ENCODE assay signal across 15 mouse cellular contexts in the genomic region with DNA sequence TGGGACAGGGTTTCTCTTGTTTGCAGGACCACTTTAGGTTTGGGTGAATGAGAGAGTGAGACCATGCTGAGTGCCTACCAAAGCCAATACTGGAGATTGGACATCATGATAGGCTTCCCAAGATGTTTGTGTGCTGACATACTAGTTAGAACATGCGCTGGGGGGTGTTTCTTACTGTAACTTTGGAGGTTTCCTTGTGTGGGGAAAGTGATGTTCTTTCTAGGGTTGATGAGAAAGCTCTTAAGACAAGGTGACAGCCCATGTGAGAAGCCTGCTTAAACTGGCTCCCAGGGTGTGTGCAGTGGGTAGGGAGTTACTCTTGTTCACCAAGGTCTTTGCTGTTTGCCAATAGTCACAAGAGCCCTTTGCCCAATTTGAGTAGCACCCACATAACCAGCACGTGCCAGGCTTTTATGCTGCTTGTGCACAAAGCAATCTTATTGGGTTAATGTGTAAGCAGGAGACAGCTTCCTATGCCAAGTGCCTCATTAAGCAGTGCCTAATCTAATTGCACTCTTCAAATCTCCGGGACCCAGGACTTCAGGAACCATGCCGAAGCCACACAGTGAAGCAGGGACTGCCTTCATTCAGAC. TPM values are rescaled to one million over a fixed set of nuclear protein-coding genes. Genes with fewer than 3 reads are reported as not detected.
DNase-seq lines count a peak whose midpoint lies in the region; ATAC-seq and TF ChIP-seq lines count a peak whose summit lies in the region.
"Had no signal": no experiment of that assay in that cellular context is flagged by ENCODE, and none has a peak within 500 bp of the region (broad histone marks: within the 10 kb centered on the region; RNA-seq: fewer than 3 reads in every experiment).

No protein-coding gene starts in this region.

- no peak for DNase-seq in heart, postnatal 14 days
- no peak for DNase-seq in lung, adult 2 months
- DNase-seq in kidney, adult 2 months = peak; percentile 87
- no peak for DNase-seq in left cerebral cortex, adult 11 months (ENCODE audit: low spot score)
- DNase-seq: gastrocnemius, postnatal 14 days; liver had no signal

- ATAC-seq in heart, embryonic 11.5 days (replicated peaks; ENCODE audit: insufficient number of reproducible peaks, low FRiP score, low TSS enrichment) = no peak
- peak; percentile 46 for ATAC-seq in lung, embryonic 16.5 days (ENCODE audit: low read depth)
- no peak for ATAC-seq in monocyte, adult 5-6 weeks (replicated peaks; ENCODE audit: insufficient number of reproducible peaks, low FRiP score, low TSS enrichment, poor library complexity, severe bottlenecking)
- ATAC-seq: CD4-positive, CD25-positive, alpha-beta regulatory T cell, adult 4 months had no signal

- no peak overlapping the region for H3ac ChIP-seq in myocyte (ENCODE audit: control insufficient read depth, insufficient read length)

- no peak overlapping the region for H3K4me2 ChIP-seq in heart, embryonic 11.5 days
- H3K4me2 ChIP-seq in lung, embryonic 16.5 days (ENCODE audit: low read depth, low read length) = no peak overlapping the region
- peak overlapping the region; percentile 91 for H3K4me2 ChIP-seq in myocyte (ENCODE audit: low read depth)
- H3K4me2 ChIP-seq: neural tube, embryonic 12.5 days; stomach, embryonic 15.5 days had no signal

- no peaks in the 10 kb centered on the region for H3K9me3 ChIP-seq in heart, embryonic 11.5 days (replicated peaks; ENCODE audit: control insufficient read depth, low read length)
- H3K9me3 ChIP-seq in lung, embryonic 16.5 days (ENCODE audit: control insufficient read depth, low read length) = no peaks in the 10 kb centered on the region
- H3K9me3 ChIP-seq: neural tube, embryonic 12.5 days; stomach, embryonic 15.5 days had no signal

- H3K9ac ChIP-seq in heart, embryonic 11.5 days (ENCODE audit: low read depth, low read length) = no peak overlapping the region
- no peak overlapping the region for H3K9ac ChIP-seq in lung, embryonic 16.5 days (ENCODE audit: low read length)
- H3K9ac ChIP-seq: neural tube, embryonic 12.5 days; stomach, embryonic 15.5 days had no signal

- no peaks in the 10 kb centered on the region for H3K27me3 ChIP-seq in heart, embryonic 11.5 days (ENCODE audit: control insufficient read depth, insufficient read depth, low read length)
- H3K27me3 ChIP-seq in lung, embryonic 16.5 days (ENCODE audit: control insufficient read depth, insufficient read depth, low read depth, low read length) = no peaks in the 10 kb centered on the region
- no peaks in the 10 kb centered on the region for H3K27me3 ChIP-seq in kidney, adult 2 months (replicated peaks; ENCODE audit: control insufficient read depth, insufficient read depth, low read length)
- H3K27me3 ChIP-seq in myocyte (ENCODE audit: control insufficient read depth, insufficient read depth, insufficient read length) = no peaks in the 10 kb centered on the region
- H3K27me3 ChIP-seq: neural tube, embryonic 12.5 days; stomach, embryonic 15.5 days had no signal

- intact Hi-C loops in heart, postnatal 14 days (cut with DNase I) = no loop called here

- peaks cover 41% of the 10 kb centered on the region for H3K36me3 ChIP-seq in heart, embryonic 11.5 days (ENCODE audit: control insufficient read depth, insufficient read depth, low read length)
- peaks cover 44% of the 10 kb centered on the region for H3K36me3 ChIP-seq in lung, embryonic 16.5 days (ENCODE audit: control insufficient read depth, insufficient read depth, low read length)
- no peaks in the 10 kb centered on the region for H3K36me3 ChIP-seq in kidney, adult 2 months (ENCODE audit: control insufficient read depth, insufficient read depth, low read length)
- H3K36me3 ChIP-seq in myocyte (ENCODE audit: control insufficient read depth, insufficient read depth) = peaks cover 68% of the 10 kb centered on the region

- peak overlapping the region; percentile 58; the same call in 1 of the 2 replicates for H3K27ac ChIP-seq in heart, embryonic 11.5 days (ENCODE audit: low read depth, low read length)
- H3K27ac ChIP-seq in lung, embryonic 16.5 days (ENCODE audit: low read length) = no peak overlapping the region
- peak overlapping the region; percentile 51; the same call in 1 of the 2 replicates for H3K27ac ChIP-seq in kidney, adult 2 months (ENCODE audit: insufficient read depth, low read depth, low read length)
- H3K27ac ChIP-seq: neural tube, embryonic 12.5 days; stomach, embryonic 15.5 days had no signal

- no peak for TF ChIP-seq POLR2A in lung, adult 2 months (IDR thresholded peaks at IDR 0.05; ENCODE audit: borderline replicate concordance, extremely low read depth, low read depth, low read length)
- no peak for TF ChIP-seq POLR2A in kidney, adult 2 months (IDR thresholded peaks at IDR 0.05; ENCODE audit: low read depth, low read length)
- no peak for TF ChIP-seq POLR2A in myocyte (IDR thresholded peaks at IDR 0.05; ENCODE audit: insufficient read length, low read depth)

- H3K4me3 ChIP-seq in heart, embryonic 11.5 days (ENCODE audit: low read depth, low read length) = no peak overlapping the region
- no peak overlapping the region for H3K4me3 ChIP-seq in lung, embryonic 16.5 days (ENCODE audit: low read length)
- H3K4me3 ChIP-seq in lung, adult 2 months (replicated peaks; ENCODE audit: extremely low read depth, low read depth, low read length) = no peak overlapping the region
- H3K4me3 ChIP-seq in kidney, adult 2 months (ENCODE audit: insufficient read depth, low read depth, low read length) = no peak overlapping the region
- no peak overlapping the region for H3K4me3 ChIP-seq in myocyte
- H3K4me3 ChIP-seq: neural tube, embryonic 12.5 days; stomach, embryonic 15.5 days had no signal

- TF ChIP-seq CTCF in lung, adult 2 months (IDR thresholded peaks at IDR 0.05; ENCODE audit: insufficient read depth, low read length) = no peak
- no peak for TF ChIP-seq CTCF in kidney, adult 2 months (conservative IDR thresholded peaks at IDR 0.05; ENCODE audit: insufficient read depth, insufficient read length, low read depth, low read length)

- peaks cover 86% of the 10 kb centered on the region for H3K79me2 ChIP-seq in myocyte (ENCODE audit: control insufficient read depth, insufficient read depth)

- WGBS in heart, embryonic 11.5 days (ENCODE audit: insufficient replicate concordance) = 84% methylated on average over 4 of the region's 4 CpGs
- 59% methylated on average over 4 of the region's 4 CpGs for WGBS in lung, embryonic 16.5 days
- 67% methylated on average over 4 of the region's 4 CpGs for WGBS in lung, adult 2 months
- 43% methylated on average over 4 of the region's 4 CpGs for WGBS in kidney, adult 2 months

- H3K4me1 ChIP-seq in heart, embryonic 11.5 days (ENCODE audit: control insufficient read depth, insufficient read depth, low read length) = peaks cover 58% of the 10 kb centered on the region
- H3K4me1 ChIP-seq in lung, embryonic 16.5 days (replicated peaks; ENCODE audit: control insufficient read depth, insufficient read depth, low read length) = peaks cover 26% of the 10 kb centered on the region
- peaks cover 14% of the 10 kb centered on the region for H3K4me1 ChIP-seq in lung, adult 2 months (ENCODE audit: control insufficient read depth, insufficient read depth, low read length)
- H3K4me1 ChIP-seq in kidney, adult 2 months (ENCODE audit: control insufficient read depth, insufficient read depth, low read length) = peaks cover 29% of the 10 kb centered on the region

TF ChIP-seq in myocyte, 11 proteins besides CTCF, POLR2A, EP300 and RAD21:
- TF ChIP-seq E2F4 (IDR thresholded peaks at IDR 0.05; ENCODE audit: insufficient read depth) (no peak), MAX (IDR thresholded peaks at IDR 0.05; ENCODE audit: low read depth) (no peak), SRF (IDR thresholded peaks at IDR 0.05; ENCODE audit: control insufficient read depth, insufficient read length, low read depth) (no peak), MYOD1 (IDR thresholded peaks at IDR 0.05; ENCODE audit: control insufficient read depth in 1 of 3, insufficient read length in 2 of 3, low read depth in 2 of 3) (no peak), USF1 (IDR thresholded peaks at IDR 0.05; ENCODE audit: low read depth) (no peak), TCF12 (IDR thresholded peaks at IDR 0.05; ENCODE audit: insufficient read depth, poor library complexity, severe bottlenecking) (no peak), CEBPB (IDR thresholded peaks at IDR 0.05; ENCODE audit: insufficient read depth, poor library complexity, severe bottlenecking) (no peak), REST (IDR thresholded peaks at IDR 0.05; ENCODE audit: insufficient read depth, insufficient read length) (no peak)

RNA-seq across cellular contexts. Expression of gene Pkm, which starts 8.6 kb away (rescaled TPM):
- polyA plus RNA-seq in heart, embryonic 11.5 days (2014; fragmentation: Nextera tagmentation; extraction: Ambion mirVana) = 1,555 and 1,889 TPM in 2 replicates
- total RNA-seq in heart, postnatal 14 days (2021) = 1,000 to 10,000 TPM; 1,287 to 1,327 TPM
- 1,125 and 1,193 TPM in 2 replicates for polyA plus RNA-seq in lung, embryonic 16.5 days (2015; fragmentation: Nextera tagmentation; extraction: Ambion mirVana)
- polyA plus RNA-seq in lung, adult 2 months (2012; rRNA removed) = 559 and 708 TPM in 2 replicates
- 669 and 682 TPM in 2 replicates for polyA plus RNA-seq in kidney, adult 2 months (2012; rRNA removed)
- 3,717 TPM for polyA plus RNA-seq in myocyte (2012; fragmentation: generic; extraction: Trizol)
- 498 to 575 TPM (median 546 TPM) in 3 replicates for total RNA-seq in monocyte, adult 5-6 weeks (2017)

RNA-seq across cellular contexts. Expression of gene Gramd2, which starts 15.2 kb away (rescaled TPM):
- polyA plus RNA-seq in heart, embryonic 11.5 days (2014; fragmentation: Nextera tagmentation; extraction: Ambion mirVana) = 0.14 and 0.31 TPM in 2 replicates
- total RNA-seq in heart, postnatal 14 days (2021) = under 1 TPM; 0.05 to 0.19 TPM
- polyA plus RNA-seq in lung, embryonic 16.5 days (2015; fragmentation: Nextera tagmentation; extraction: Ambion mirVana) = 11.0 and 13.2 TPM in 2 replicates
- 113 and 115 TPM in 2 replicates for polyA plus RNA-seq in lung, adult 2 months (2012; rRNA removed)
- polyA plus RNA-seq in kidney, adult 2 months (2012; rRNA removed) = 0.31 and 0.53 TPM in 2 replicates
- polyA plus RNA-seq in myocyte (2012; fragmentation: generic; extraction: Trizol) = 1.5 TPM
- 0.19 to 0.53 TPM (median 0.49 TPM) in 3 replicates for total RNA-seq in monocyte, adult 5-6 weeks (2017)
- total RNA-seq: common myeloid progenitor, adult 5-6 weeks; megakaryocyte-erythroid progenitor cell, adult 5-6 weeks had no signal
- polyA plus RNA-seq: CD4-positive, CD25-positive, alpha-beta regulatory T cell, adult 4 months had no signal

RNA-seq across cellular contexts. Expression of gene Parp6, which starts 47.7 kb away (rescaled TPM):
- 19.2 and 21.7 TPM in 2 replicates for polyA plus RNA-seq in heart, embryonic 11.5 days (2014; fragmentation: Nextera tagmentation; extraction: Ambion mirVana)
- total RNA-seq in heart, postnatal 14 days (2021) = 10 to 100 TPM; 18.5 to 22.2 TPM
- 22.6 and 23.7 TPM in 2 replicates for polyA plus RNA-seq in lung, embryonic 16.5 days (2015; fragmentation: Nextera tagmentation; extraction: Ambion mirVana)
- 23.5 and 43.6 TPM in 2 replicates for polyA plus RNA-seq in lung, adult 2 months (2012; rRNA removed)
- polyA plus RNA-seq in kidney, adult 2 months (2012; rRNA removed) = 15.3 and 19.1 TPM in 2 replicates
- 11.4 TPM for polyA plus RNA-seq in myocyte (2012; fragmentation: generic; extraction: Trizol)
- 19.9 to 29.5 TPM (median 25.5 TPM) in 3 replicates for total RNA-seq in monocyte, adult 5-6 weeks (2017)
